Comparison of ENCODE assay signal across 8 mouse cellular contexts in genomic region chr16:18811032-18811431, GRCm38 (mm10). TPM values are rescaled to one million over a fixed set of nuclear protein-coding genes. Genes with fewer than 3 reads are reported as not detected.
DNase-seq lines count a peak whose midpoint lies in the region; ATAC-seq and TF ChIP-seq lines count a peak whose summit lies in the region.

No protein-coding gene starts in this region.

- intact Hi-C loops in heart, adult 2 months (cut with DNase I): loop anchor here (2.0 to 10.0 kb wide), 4 partner anchors 66 to 566 kb away; partner anchors contain the start of genes Gm49601, Gnb1l, Hira and Mrpl40

- no peaks in the 10 kb centered on the region for H3K36me3 ChIP-seq in heart, adult 2 months (ENCODE audit: control insufficient read depth, insufficient read depth, low read length)
- H3K36me3 ChIP-seq in CH12.LX (replicated peaks in 1 of 2; ENCODE audit: control insufficient read depth in 1 of 2, insufficient read depth in 1 of 2, low read length in 1 of 2): peaks cover 46 to 69% of the 10 kb centered on the region in 2 experiments
- H3K36me3 ChIP-seq in forebrain, embryonic 10.5 days (replicated peaks): peaks cover 59% of the 10 kb centered on the region
- peaks cover 12% of the 10 kb centered on the region; the same call in 1 of the 2 replicates for H3K36me3 ChIP-seq in liver, adult 2 months (ENCODE audit: control insufficient read depth, insufficient read depth, low read length)
- H3K36me3 ChIP-seq in stomach, embryonic 15.5 days: peaks cover 21% of the 10 kb centered on the region

- no peak for DNase-seq in heart, adult 2 months
- no peak for DNase-seq in heart, postnatal 4 days
- DNase-seq in CH12.LX (ENCODE audit: extremely low read depth): peak; percentile 65
- no peak for DNase-seq in forebrain, embryonic 10.5 days (ENCODE audit: extremely low spot score, low spot score)
- no peak for DNase-seq in liver, adult 2 months (ENCODE audit: extremely low read depth, low read depth, low spot score)
- no peak for DNase-seq in spleen, postnatal 14 days (ENCODE audit: low spot score in 2 of 2)
- DNase-seq in kidney, adult 11 months: no peak

- 5% methylated on average over 5 of the region's 5 CpGs for WGBS in heart, adult 2 months
- 7% methylated on average over 5 of the region's 5 CpGs for WGBS in forebrain, embryonic 10.5 days
- WGBS in liver, adult 2 months: 8% methylated on average over 5 of the region's 5 CpGs
- 4% methylated on average over 5 of the region's 5 CpGs for WGBS in stomach, embryonic 15.5 days

- no peak overlapping the region for H3K9ac ChIP-seq in heart, adult 2 months (ENCODE audit: low read depth, low read length)
- H3K9ac ChIP-seq in CH12.LX (ENCODE audit: insufficient read depth, low read depth): peak overlapping the region; percentile 96
- peak overlapping the region; percentile 44 for H3K9ac ChIP-seq in liver, adult 2 months (ENCODE audit: low read depth, low read length)
- peak overlapping the region; percentile 55 for H3K9ac ChIP-seq in stomach, embryonic 15.5 days

- in situ Hi-C loops in CH12.LX (cut with MboI; ENCODE audit: low pct_ligation_motif_present, low pct_unique_long_range_greater_than_20kb, low sequenced_read_pairs): no loop called here

- no peak for TF ChIP-seq POLR2A in heart, adult 2 months (IDR thresholded peaks at IDR 0.05; ENCODE audit: insufficient read depth, low read depth, low read length)
- no peak for TF ChIP-seq POLR2A in CH12.LX (IDR thresholded peaks at IDR 0.05; ENCODE audit: low read depth, low read length)
- TF ChIP-seq POLR2A in liver, adult 2 months (IDR thresholded peaks at IDR 0.05; ENCODE audit: extremely low read depth, insufficient read depth, low read length): no peak

- ATAC-seq in stomach, embryonic 15.5 days (ENCODE audit: insufficient read depth, low FRiP score, low read depth): peak; percentile 24; the same call in 1 of the 2 replicates

- peaks cover 2% of the 10 kb centered on the region; the same call in 1 of the 2 replicates for H3K79me2 ChIP-seq in heart, adult 2 months (replicated peaks; ENCODE audit: control insufficient read depth, insufficient read depth, low read length)
- H3K79me2 ChIP-seq in CH12.LX (replicated peaks; ENCODE audit: control insufficient read depth, extremely low read depth, insufficient read depth, poor library complexity, severe bottlenecking): peaks cover 45% of the 10 kb centered on the region
- peaks cover 8% of the 10 kb centered on the region; the same call in 1 of the 2 replicates for H3K79me2 ChIP-seq in liver, adult 2 months (ENCODE audit: control insufficient read depth, insufficient read depth, low read length)

- peak overlapping the region; percentile 94 for H3K27ac ChIP-seq in heart, adult 2 months
- peak overlapping the region; percentile 65 for H3K27ac ChIP-seq in CH12.LX (ENCODE audit: insufficient read depth, low read depth)
- peak overlapping the region; percentile 90 for H3K27ac ChIP-seq in forebrain, embryonic 10.5 days
- no peak overlapping the region for H3K27ac ChIP-seq in liver, adult 2 months (replicated peaks; ENCODE audit: insufficient read depth, low read depth, low read length)
- H3K27ac ChIP-seq in stomach, embryonic 15.5 days: peak overlapping the region; percentile 42; the same call in 1 of the 2 replicates

- TF ChIP-seq CTCF in heart, adult 2 months (IDR thresholded peaks at IDR 0.05): no peak
- TF ChIP-seq CTCF in CH12.LX (conservative IDR thresholded peaks at IDR 0.05 in 1 of 2, IDR thresholded peaks at IDR 0.05 in 1 of 2; ENCODE audit: low read depth in 2 of 2, low read length in 2 of 2): no peak
- no peak for TF ChIP-seq CTCF in liver, adult 2 months (IDR thresholded peaks at IDR 0.05; ENCODE audit: low read depth, low read length)

- peak overlapping the region; percentile 91 for H3K4me2 ChIP-seq in CH12.LX (ENCODE audit: insufficient read depth, low read depth, poor library complexity, severe bottlenecking)
- H3K4me2 ChIP-seq in stomach, embryonic 15.5 days: peak overlapping the region; percentile 88

- no peak for TF ChIP-seq RAD21 in CH12.LX (IDR thresholded peaks at IDR 0.05; ENCODE audit: low read depth, low read length)

- H3K9me3 ChIP-seq in CH12.LX (replicated peaks; ENCODE audit: low read length): no peaks in the 10 kb centered on the region
- no peaks in the 10 kb centered on the region for H3K9me3 ChIP-seq in forebrain, embryonic 10.5 days
- H3K9me3 ChIP-seq in stomach, embryonic 15.5 days: no peaks in the 10 kb centered on the region

- no peaks in the 10 kb centered on the region for H3K27me3 ChIP-seq in heart, adult 2 months (ENCODE audit: control insufficient read depth, insufficient read depth, low read length)
- H3K27me3 ChIP-seq in CH12.LX (replicated peaks): no peaks in the 10 kb centered on the region
- H3K27me3 ChIP-seq in forebrain, embryonic 10.5 days (ENCODE audit: poor library complexity, severe bottlenecking): no peaks in the 10 kb centered on the region
- no peaks in the 10 kb centered on the region for H3K27me3 ChIP-seq in liver, adult 2 months (ENCODE audit: control insufficient read depth, insufficient read depth, low read length)
- no peaks in the 10 kb centered on the region for H3K27me3 ChIP-seq in stomach, embryonic 15.5 days (replicated peaks)

- dilution Hi-C loops in CH12.LX (cut with MboI; ENCODE audit: extremely low pct_ligation_motif_present, extremely low pct_unique_long_range_greater_than_20kb, low sequenced_read_pairs): no loop called here

- no peaks in the 10 kb centered on the region for H3K4me1 ChIP-seq in heart, adult 2 months (ENCODE audit: control insufficient read depth, insufficient read depth, low read length)
- peaks cover 8 to 27% of the 10 kb centered on the region in 2 experiments for H3K4me1 ChIP-seq in CH12.LX (ENCODE audit: control insufficient read depth in 1 of 2, insufficient read depth in 2 of 2)
- H3K4me1 ChIP-seq in forebrain, embryonic 10.5 days: peaks cover 28% of the 10 kb centered on the region
- H3K4me1 ChIP-seq in liver, adult 2 months (ENCODE audit: control insufficient read depth, insufficient read depth, low read length): peaks cover 7% of the 10 kb centered on the region
- peaks cover 16% of the 10 kb centered on the region for H3K4me1 ChIP-seq in stomach, embryonic 15.5 days

- no peak for TF ChIP-seq EP300 in heart, adult 2 months (IDR thresholded peaks at IDR 0.05; ENCODE audit: insufficient read depth, low read depth, low read length)
- TF ChIP-seq EP300 in CH12.LX (IDR thresholded peaks at IDR 0.05; ENCODE audit: low read length): no peak

- peak overlapping the region; percentile 84 for H3K4me3 ChIP-seq in heart, adult 2 months
- H3K4me3 ChIP-seq in CH12.LX (replicated peaks in 1 of 3; ENCODE audit: low read depth in 2 of 3, low read length in 2 of 3, poor library complexity in 1 of 3): peak overlapping the region; percentile 64 to 99 (median 94)
- peak overlapping the region; percentile 86 for H3K4me3 ChIP-seq in forebrain, embryonic 10.5 days
- H3K4me3 ChIP-seq in liver, adult 2 months (ENCODE audit: insufficient read depth, low read depth, low read length): peak overlapping the region; percentile 49
- H3K4me3 ChIP-seq in stomach, embryonic 15.5 days (replicated peaks): peak overlapping the region; percentile 64

RNA-seq across cellular contexts. Expression of gene Ufd1, which starts 0.5 kb away (rescaled TPM):
- 10 to 100 TPM; 45.4 to 48.5 TPM for total RNA-seq in heart, adult 2 months (2021)
- polyA plus RNA-seq in heart, adult 2 months (2012; rRNA removed): 30.3 and 42.6 TPM in 2 replicates
- total RNA-seq in heart, postnatal 4 days (2021): 10 to 100 TPM; 73.1 to 76.0 TPM
- total RNA-seq in CH12.LX (2012; rRNA removed) (43.6 and 54.5 TPM in 2 replicates), CH12.LX (2014; rRNA removed) (62.6 and 68.6 TPM in 2 replicates)
- 78.4 and 80.8 TPM in 2 replicates for polyA plus RNA-seq in CH12.LX (2012; ENCODE audit: insufficient read length, low read depth)
- 94.5 and 101 TPM in 2 replicates for polyA plus RNA-seq in forebrain, embryonic 10.5 days (2016; fragmentation: Nextera tagmentation; extraction: Ambion mirVana)
- total RNA-seq in liver, adult 2 months (2014; rRNA removed): 31.5 and 35.3 TPM in 2 replicates
- polyA plus RNA-seq in liver, adult 2 months (2012; rRNA removed): 15.4 and 20.5 TPM in 2 replicates
- 77.9 and 86.6 TPM in 2 replicates for polyA plus RNA-seq in stomach, embryonic 15.5 days (2015; fragmentation: Nextera tagmentation; extraction: Ambion mirVana)

RNA-seq across cellular contexts. Expression of gene Cdc45, which starts 0.8 kb away (rescaled TPM):
- total RNA-seq in heart, adult 2 months (2021): 1 to 10 TPM; 2.5 to 3.4 TPM
- polyA plus RNA-seq in heart, adult 2 months (2012; rRNA removed): 3.9 and 5.2 TPM in 2 replicates
- total RNA-seq in heart, postnatal 4 days (2021): 10 to 100 TPM; 23.6 to 24.0 TPM
- total RNA-seq in CH12.LX (2012; rRNA removed) (144 and 156 TPM in 2 replicates), CH12.LX (2014; rRNA removed) (136 and 141 TPM in 2 replicates)
- polyA plus RNA-seq in CH12.LX (2012; ENCODE audit: insufficient read length, low read depth): 117 and 127 TPM in 2 replicates
- polyA plus RNA-seq in forebrain, embryonic 10.5 days (2016; fragmentation: Nextera tagmentation; extraction: Ambion mirVana): 83.9 and 85.3 TPM in 2 replicates
- 0.83 and 2.1 TPM in 2 replicates for total RNA-seq in liver, adult 2 months (2014; rRNA removed)
- 1.3 and 1.4 TPM in 2 replicates for polyA plus RNA-seq in liver, adult 2 months (2012; rRNA removed)
- 37.5 and 39.6 TPM in 2 replicates for polyA plus RNA-seq in stomach, embryonic 15.5 days (2015; fragmentation: Nextera tagmentation; extraction: Ambion mirVana)

RNA-seq across cellular contexts. Expression of gene 2510002D24Rik, which starts 25.3 kb away (rescaled TPM):
- total RNA-seq in heart, adult 2 months (2021): 10 to 100 TPM; 23.3 to 25.5 TPM
- polyA plus RNA-seq in heart, adult 2 months (2012; rRNA removed): 46.9 and 68.1 TPM in 2 replicates
- 10 to 100 TPM; 18.8 to 20.8 TPM for total RNA-seq in heart, postnatal 4 days (2021)
- total RNA-seq in CH12.LX (2012; rRNA removed) (69.9 and 84.9 TPM in 2 replicates), CH12.LX (2014; rRNA removed) (66.2 and 70.2 TPM in 2 replicates)
- 63.9 and 78.0 TPM in 2 replicates for polyA plus RNA-seq in CH12.LX (2012; ENCODE audit: insufficient read length, low read depth)
- 29.7 and 31.3 TPM in 2 replicates for polyA plus RNA-seq in forebrain, embryonic 10.5 days (2016; fragmentation: Nextera tagmentation; extraction: Ambion mirVana)
- total RNA-seq in liver, adult 2 months (2014; rRNA removed): 14.3 and 15.3 TPM in 2 replicates
- 31.9 and 57.9 TPM in 2 replicates for polyA plus RNA-seq in liver, adult 2 months (2012; rRNA removed)
- 45.2 and 53.6 TPM in 2 replicates for polyA plus RNA-seq in stomach, embryonic 15.5 days (2015; fragmentation: Nextera tagmentation; extraction: Ambion mirVana)

RNA-seq across cellular contexts. Expression of gene Gm28539, which starts 25.4 kb away (rescaled TPM):
- 1 to 10 TPM in 1 of 2 experiments, not detected in 1; 1.3 TPM for total RNA-seq in heart, adult 2 months (2021)
- not detected in 2 replicates for polyA plus RNA-seq in heart, adult 2 months (2012; rRNA removed)
- under 1 TPM; 0.09 to 0.52 TPM for total RNA-seq in heart, postnatal 4 days (2021)
- 2.9 and 3.9 TPM in 2 replicates for total RNA-seq in CH12.LX (2012; rRNA removed)
- 0.35 TPM in 1 of 2 replicates, not detected in the other for total RNA-seq in CH12.LX (2014; rRNA removed)
- 12.2 and 23.9 TPM in 2 replicates for polyA plus RNA-seq in CH12.LX (2012; ENCODE audit: insufficient read length, low read depth)
- polyA plus RNA-seq in forebrain, embryonic 10.5 days (2016; fragmentation: Nextera tagmentation; extraction: Ambion mirVana): not detected in 2 replicates
- total RNA-seq in liver, adult 2 months (2014; rRNA removed): 0.94 TPM in 1 of 2 replicates, not detected in the other
- 2.1 and 2.9 TPM in 2 replicates for polyA plus RNA-seq in liver, adult 2 months (2012; rRNA removed)
- not detected in 2 replicates for polyA plus RNA-seq in stomach, embryonic 15.5 days (2015; fragmentation: Nextera tagmentation; extraction: Ambion mirVana)

RNA-seq across cellular contexts. Expression of gene Cldn5, which starts 34.4 kb away (rescaled TPM):
- total RNA-seq in heart, adult 2 months (2021): 10 to 100 TPM; 14.7 to 19.5 TPM
- polyA plus RNA-seq in heart, adult 2 months (2012; rRNA removed): 27.6 and 38.3 TPM in 2 replicates
- total RNA-seq in heart, postnatal 4 days (2021): 10 to 100 TPM; 85.2 to 89.4 TPM
- total RNA-seq in CH12.LX (2012; rRNA removed): not detected in 2 replicates
- not detected in 2 replicates for total RNA-seq in CH12.LX (2014; rRNA removed)
- not detected in 2 replicates for polyA plus RNA-seq in CH12.LX (2012; ENCODE audit: insufficient read length, low read depth)
- 23.3 and 25.5 TPM in 2 replicates for polyA plus RNA-seq in forebrain, embryonic 10.5 days (2016; fragmentation: Nextera tagmentation; extraction: Ambion mirVana)
- total RNA-seq in liver, adult 2 months (2014; rRNA removed): 7.3 and 8.3 TPM in 2 replicates
- 8.4 and 11.8 TPM in 2 replicates for polyA plus RNA-seq in liver, adult 2 months (2012; rRNA removed)
- 27.0 and 30.9 TPM in 2 replicates for polyA plus RNA-seq in stomach, embryonic 15.5 days (2015; fragmentation: Nextera tagmentation; extraction: Ambion mirVana)
